Mouse (Mus musculus): ENCODE measurements around the gene Acot2. TPM values are rescaled to one million over a fixed set of nuclear protein-coding genes. Genes with fewer than 3 reads are reported as not detected.
"Not testable (repeated sequence)": the region's sequence is repeated elsewhere in the genome, so short reads cannot be mapped to it uniquely, and the experiment has no call there.

Gene Acot2
- polyA plus RNA-seq, 1 experiment = 8.7 TPM

DNA sequence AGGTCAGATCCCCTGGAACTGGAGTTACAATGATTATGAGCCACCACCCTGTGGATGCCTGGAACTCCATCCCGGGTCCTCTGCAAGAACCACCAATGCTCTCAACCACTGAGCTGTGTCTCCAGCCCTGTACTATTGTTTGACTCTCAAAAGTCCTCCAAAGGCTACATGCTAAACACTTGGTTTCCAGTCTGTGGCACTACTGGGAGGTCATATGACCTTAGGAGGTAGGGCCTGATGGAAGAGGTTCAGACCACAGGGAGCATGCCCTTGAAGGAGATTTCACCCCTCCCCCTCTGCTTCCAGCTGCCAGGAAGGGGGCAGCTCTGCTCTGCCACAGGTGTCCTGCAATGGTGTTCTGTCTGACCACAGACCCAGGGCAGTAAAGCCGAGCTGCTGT, 45.6 kb downstream of the Acot2 start:
- DNase-seq (ENCODE audit: extremely low spot score in 1 of 2, low spot score in 1 of 2) = not testable (repeated sequence)

GRCm38 (mm10) chr12:84034108-84034507, 46.4 kb downstream of the Acot2 start:
- DNase-seq (ENCODE audit: extremely low spot score in 1 of 2, low spot score in 1 of 2) = no peak

GRCm38 (mm10) chr12:84038241-84038640, 50.6 kb downstream of the Acot2 start, which contains the start of gene Acot4:
Gene Acot4, plus strand, starts transcription at chr12:84038379.
- peak in 1 of 2 experiments; percentile 21 for DNase-seq (ENCODE audit: extremely low spot score in 1 of 2, low spot score in 1 of 2)

DNA sequence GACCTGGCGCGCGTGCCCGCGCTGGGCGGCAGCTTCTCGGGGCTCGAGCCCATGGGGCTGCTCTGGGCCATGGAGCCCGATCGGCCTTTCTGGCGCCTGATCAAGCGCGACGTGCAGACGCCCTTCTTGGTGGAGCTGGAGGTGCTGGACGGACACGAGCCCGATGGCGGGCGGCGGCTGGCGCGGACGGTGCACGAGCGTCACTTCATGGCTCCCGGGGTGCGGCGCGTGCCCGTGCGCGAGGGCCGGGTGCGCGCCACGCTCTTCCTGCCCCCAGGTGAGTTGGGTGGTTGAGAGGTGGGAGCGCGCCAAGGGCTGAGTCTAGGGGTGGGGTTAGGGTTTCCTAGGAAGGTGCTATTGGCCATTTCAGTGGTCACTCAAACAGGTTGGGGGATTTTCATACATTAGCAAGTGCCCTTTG, 51.0 kb downstream of the Acot2 start, which contains the start of gene Gm49366:
Gm49366 (plus strand) TSS at position 245 of the 421 bp plus-strand sequence.
- DNase-seq (ENCODE audit: extremely low spot score in 1 of 2, low spot score in 1 of 2) = not testable (repeated sequence)

DNA sequence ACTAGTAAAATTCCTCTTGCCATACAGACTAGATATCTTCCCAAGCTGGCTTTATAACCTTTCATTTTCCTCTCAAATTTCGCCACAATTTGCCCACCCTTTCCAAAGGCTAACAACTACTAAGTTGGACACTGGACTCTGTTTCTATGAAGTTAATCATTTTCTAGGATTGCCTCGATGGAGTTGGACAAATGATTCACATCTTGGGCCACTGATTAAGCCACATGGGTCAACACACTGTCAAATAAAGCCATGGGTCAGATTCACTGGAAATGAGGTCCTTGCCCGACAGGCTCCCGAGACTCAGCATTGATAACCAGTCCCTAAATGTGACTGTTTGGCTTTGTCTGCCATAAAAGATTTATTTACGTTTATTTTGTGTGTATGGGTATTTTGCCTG, 54.6 kb downstream of the Acot2 start:
- no peak for DNase-seq (ENCODE audit: extremely low spot score in 1 of 2, low spot score in 1 of 2)

Other genes starting within 250 kb of the Acot2 start
- 3.0 and 3.4 TPM in 2 replicates for gene Papln, start 224.2 kb upstream of the Acot2 start, polyA plus RNA-seq (2012; rRNA removed)
- 71.7 and 73.3 TPM in 2 replicates for gene Numb, start 65.9 kb upstream of the Acot2 start, polyA plus RNA-seq (2012; rRNA removed)
- gene Riox1, start 37.3 kb upstream of the Acot2 start, polyA plus RNA-seq (2012; rRNA removed) = 11.5 and 12.0 TPM in 2 replicates
- 0.04 and 0.06 TPM in 2 replicates for gene Heatr4, start 3.0 kb upstream of the Acot2 start, polyA plus RNA-seq (2012; rRNA removed)
- 15.6 and 15.7 TPM in 2 replicates for gene Acot1, start 21.6 kb downstream of the Acot2 start, polyA plus RNA-seq (2012; rRNA removed)
- 1.8 and 2.0 TPM in 2 replicates for gene Acot4, start 50.5 kb downstream of the Acot2 start, polyA plus RNA-seq (2012; rRNA removed)
- gene Gm49366, start 51.1 kb downstream of the Acot2 start, polyA plus RNA-seq (2012; rRNA removed) = not detected in 2 replicates
- 1.7 TPM in 2 replicates for gene Acot3, start 64.3 kb downstream of the Acot2 start, polyA plus RNA-seq (2012; rRNA removed)
- gene Acot5, start 81.5 kb downstream of the Acot2 start, polyA plus RNA-seq (2012; rRNA removed) = 2.7 and 3.5 TPM in 2 replicates
- 5.8 and 5.9 TPM in 2 replicates for gene Acot6, start 112.8 kb downstream of the Acot2 start, polyA plus RNA-seq (2012; rRNA removed)
- 52.9 and 55.1 TPM in 2 replicates for gene Dnal1, start 126.5 kb downstream of the Acot2 start, polyA plus RNA-seq (2012; rRNA removed)
- gene Pnma1, start 160.6 kb downstream of the Acot2 start, polyA plus RNA-seq (2012; rRNA removed) = 4.4 and 5.3 TPM in 2 replicates
- 8.6 and 8.7 TPM in 2 replicates for gene Elmsan1, start 231.0 kb downstream of the Acot2 start, polyA plus RNA-seq (2012; rRNA removed)